Mouse (Mus musculus) megakaryocyte-erythroid progenitor cell, adult 5-6 weeks (primary cell): ENCODE results near the gene Espn. TPM values are rescaled to one million over a fixed set of nuclear protein-coding genes. Genes with fewer than 3 reads are reported as not detected.
A peak's percentile ranks its signal among the peaks of the same experiment; 100 is the strongest.

ENCODE experiments used
- ATAC-seq: replicated peaks from 2 replicates; pipeline ENCODE4 v1.8.0; 2016; ENCODE audit warnings: mild to moderate bottlenecking, inconsistent platforms; ENCODE audit not compliant: severe bottlenecking, poor library complexity, low FRiP score, low TSS enrichment
- total RNA-seq, 2 experiments: library from RNA; stranded (forward) in 1 of 2; stranded (reverse) in 1 of 2; fragments of 200-1000, 215-1000 nt in 1 of 2; fragments of >200 nt in 1 of 2; fragmentation: Nextera tagmentation in 1 of 2; gene quantifications; 2 replicates each; pipeline ENCODE4 v1.2.3; 2014 to 2017

Gene Espn
- total RNA-seq, 2 experiments from 2014 or later = 2.9 to 3.1 TPM

GRCm38 (mm10) chr4:152179946-152180660, 27.9 kb upstream of the Espn start:
- no peak for ATAC-seq

- peak; percentile 1; the same call in 1 of the 2 replicates for ATAC-seq
These were observed 26.9 kb upstream of the Espn start for GRCm38 (mm10) chr4:152178916-152179705.

- ATAC-seq = peak; percentile 34
These were observed 26.2 kb upstream of the Espn start for GRCm38 (mm10) chr4:152178344-152178864.

- ATAC-seq = peak; percentile 83
These were observed 25.6 kb upstream of the Espn start, which contains the start of gene Acot7 for GRCm38 (mm10) chr4:152177537-152178343. TSS of gene Acot7 (plus strand) at chr4:152178134.

- no peak for ATAC-seq
These were observed 25.0 kb upstream of the Espn start for GRCm38 (mm10) chr4:152177174-152177536.

GRCm38 (mm10) chr4:152176638-152177037, 24.5 kb upstream of the Espn start:
- ATAC-seq = no peak

- no peak for ATAC-seq
These were observed 21.8 kb upstream of the Espn start for GRCm38 (mm10) chr4:152173956-152174355.

GRCm38 (mm10) chr4:152173041-152173440, 20.9 kb upstream of the Espn start:
- ATAC-seq = 0 out of 2 replicates have a peak, but pooled peaks have one; percentile 32

- no peak for ATAC-seq
These were observed 19.4 kb upstream of the Espn start for GRCm38 (mm10) chr4:152171543-152171942.

GRCm38 (mm10) chr4:152170286-152170685, 18.1 kb upstream of the Espn start:
- no peak for ATAC-seq

- no peak for ATAC-seq
These were observed 16.9 kb upstream of the Espn start for GRCm38 (mm10) chr4:152169103-152169502.

- no peak for ATAC-seq
These were observed 15.9 kb upstream of the Espn start for GRCm38 (mm10) chr4:152168052-152168451.

- peak; percentile 74 for ATAC-seq
These were observed 13.1 kb upstream of the Espn start for GRCm38 (mm10) chr4:152165036-152165931.

- no peak for ATAC-seq
These were observed 10.6 kb upstream of the Espn start for GRCm38 (mm10) chr4:152162748-152163147.

- no peak for ATAC-seq
These were observed 9.4 kb upstream of the Espn start for GRCm38 (mm10) chr4:152161601-152162000.

- no peak for ATAC-seq
These were observed 8.6 kb upstream of the Espn start for GRCm38 (mm10) chr4:152160748-152161147.

GRCm38 (mm10) chr4:152159285-152159678, 7.1 kb upstream of the Espn start:
- peak; percentile 32; the same call in 1 of the 2 replicates for ATAC-seq

GRCm38 (mm10) chr4:152158585-152159284, 6.6 kb upstream of the Espn start, which contains the start of gene Hes2:
TSS of gene Hes2 (plus strand) at chr4:152158867.
- ATAC-seq = peak; percentile 24
